Mouse (Mus musculus) lung, postnatal 0 days (tissue): ENCODE results near the gene Ptprn2. TPM values are rescaled to one million over a fixed set of nuclear protein-coding genes. Genes with fewer than 3 reads are reported as not detected.

ENCODE experiments used
- ATAC-seq: fragments of 200-750 bp; cut with Nextera tagmentation; 2 replicates; pipeline ENCODE4 v1.8.0; 2017; ENCODE audit warnings: moderate library complexity
- DNase-seq: peaks from one replicate; pipeline ENCODE4 v3.0.0-alpha.2; 2016; ENCODE audit warnings: low spot score
- H3K27ac ChIP-seq: fragments of 300-500 bp; sonication (generic); 2 replicates; pipeline ENCODE4 v1.5.1; 2014; ENCODE audit warnings: antibody characterized with exemption, mild to moderate bottlenecking, low read length, mixed read lengths
- H3K27me3 ChIP-seq: fragments of 300-500 bp; sonication (generic); replicated peaks from 2 replicates; pipeline ENCODE4 v1.6.1; 2014; ENCODE audit warnings: low read length, mixed read lengths; ENCODE audit not compliant: insufficient read depth
- H3K36me3 ChIP-seq: fragments of 300-500 bp; sonication (generic); 2 replicates; pipeline ENCODE4 v1.6.1; 2014; ENCODE audit warnings: low read length, mixed read lengths; ENCODE audit not compliant: insufficient read depth
- H3K4me1 ChIP-seq: fragments of 300-500 bp; sonication (generic); 2 replicates; pipeline ENCODE4 v1.6.1; 2014; ENCODE audit warnings: antibody characterized with exemption, low read depth, low read length, mixed read lengths; ENCODE audit not compliant: insufficient read depth
- H3K4me2 ChIP-seq: fragments of 300-500 bp; sonication (generic); replicated peaks from 2 replicates; pipeline ENCODE4 v1.6.1; 2014; ENCODE audit warnings: low read depth, mild to moderate bottlenecking, low read length, moderate library complexity, mixed read lengths
- H3K4me3 ChIP-seq: fragments of 300-500 bp; sonication (generic); 2 replicates; pipeline ENCODE4 v1.5.1; 2014; ENCODE audit warnings: low read depth, low read length
- H3K9ac ChIP-seq: fragments of 300-500 bp; sonication (generic); replicated peaks from 2 replicates; pipeline ENCODE4 v1.6.1; 2014; ENCODE audit warnings: low read depth, mild to moderate bottlenecking
- H3K9me3 ChIP-seq: fragments of 300-500 bp; sonication (generic); 2 replicates; pipeline ENCODE4 v1.6.1; 2016; ENCODE audit warnings: low read length, mixed read lengths
- CTCF ChIP-seq: IDR thresholded peaks from 2 replicates; pipeline ENCODE4 v1.5.1; 2016; ENCODE audit warnings: antibody characterized with exemption, mild to moderate bottlenecking
- EP300 ChIP-seq: IDR thresholded peaks from 2 replicates; pipeline ENCODE4 v1.6.1; 2016; ENCODE audit warnings: antibody characterized with exemption, mild to moderate bottlenecking, control low read depth
- WGBS: fragments of 180-500 bp; shearing (Covaris S2); extraction: QIAGEN DNeasy Blood & Tissue Kit; methylation state at CpG from one replicate; pipeline ENCODE4 v1.1.7; 2014; 5-methylcytosine and 5-hydroxymethylcytosine counted together
- polyA plus RNA-seq: library from polyadenylated mRNA; unstranded; fragments of >200 nt; fragmentation: Nextera tagmentation; extraction: Ambion mirVana; gene quantifications from 2 replicates; pipeline ENCODE4 v1.2.1, GENCODE M21; 2015

Gene Ptprn2
- polyA plus RNA-seq, 1 experiment from 2014 or later: 0.24 TPM

- Histone ChIP-seq H3K36me3 (no peaks in the 10 kb centered on the region), H3K4me2 (no peak overlapping the region), H3K4me3 (no peak overlapping the region), H3K9me3 (no peaks in the 10 kb centered on the region), H3K27me3 (no peaks in the 10 kb centered on the region), H3K27ac (no peak overlapping the region), H3K4me1 (no peaks in the 10 kb centered on the region; the same call in 1 of the 2 replicates), H3K9ac (no peak overlapping the region)
- DNase-seq (no peak), ATAC-seq (no peak)
- WGBS: 81% methylated on average over 5 of the region's 5 CpGs
- TF ChIP-seq EP300 (no peak), CTCF (no peak)
These were observed 542.9 kb downstream of the Ptprn2 start for GRCm38 (mm10) chr12:117028333-117028961.

GRCm38 (mm10) chr12:117033172-117033571 is 547.7 kb downstream of the Ptprn2 start:
- ATAC-seq: no peak
- Histone ChIP-seq H3K4me3 (no peak overlapping the region), H3K36me3 (no peaks in the 10 kb centered on the region), H3K4me2 (no peak overlapping the region), H3K4me1 (no peaks in the 10 kb centered on the region), H3K27me3 (no peaks in the 10 kb centered on the region), H3K27ac (no peak overlapping the region), H3K9ac (no peak overlapping the region), H3K9me3 (no peaks in the 10 kb centered on the region)
- no peak for DNase-seq
- WGBS: 91% methylated on average over 1 of the region's 1 CpGs
- TF ChIP-seq CTCF (no peak), EP300 (no peak)

- Histone ChIP-seq H3K27ac (no peak overlapping the region), H3K36me3 (no peaks in the 10 kb centered on the region), H3K27me3 (no peaks in the 10 kb centered on the region), H3K9me3 (no peaks in the 10 kb centered on the region), H3K4me3 (no peak overlapping the region), H3K9ac (no peak overlapping the region), H3K4me2 (no peak overlapping the region), H3K4me1 (no peaks in the 10 kb centered on the region)
- 85% methylated on average over 3 of the region's 3 CpGs for WGBS
- ATAC-seq (no peak), DNase-seq (no peak)
- TF ChIP-seq EP300 (no peak), CTCF (no peak)
These were observed 549.0 kb downstream of the Ptprn2 start for GRCm38 (mm10) chr12:117034506-117034905.

GRCm38 (mm10) chr12:117035243-117035642 is 549.7 kb downstream of the Ptprn2 start:
- H3K36me3 ChIP-seq: no peaks in the 10 kb centered on the region
- no peaks in the 10 kb centered on the region for H3K9me3 ChIP-seq
- H3K27ac ChIP-seq: no peak overlapping the region
- ATAC-seq (peak; percentile 70), DNase-seq (peak; percentile 75)
- 3% methylated on average over 2 of the region's 2 CpGs for WGBS
- H3K4me2 ChIP-seq: no peak overlapping the region
- H3K4me1 ChIP-seq: no peaks in the 10 kb centered on the region
- no peaks in the 10 kb centered on the region for H3K27me3 ChIP-seq
- TF ChIP-seq EP300: no peak
- peak; percentile 90 for TF ChIP-seq CTCF
- no peak overlapping the region for H3K4me3 ChIP-seq
- H3K9ac ChIP-seq: no peak overlapping the region

- H3K4me2 ChIP-seq: no peak overlapping the region
- DNase-seq: no peak
- 55% methylated on average over 3 of the region's 3 CpGs for WGBS
These were observed 553.9 kb downstream of the Ptprn2 start for GRCm38 (mm10) chr12:117039411-117039810.

GRCm38 (mm10) chr12:117041409-117041808 is 555.9 kb downstream of the Ptprn2 start:
- TF ChIP-seq EP300: no peak
- peak; percentile 46 for TF ChIP-seq CTCF
- Histone ChIP-seq H3K36me3 (no peaks in the 10 kb centered on the region), H3K4me3 (no peak overlapping the region), H3K9me3 (no peaks in the 10 kb centered on the region), H3K4me2 (no peak overlapping the region), H3K9ac (no peak overlapping the region), H3K27ac (no peak overlapping the region), H3K4me1 (no peaks in the 10 kb centered on the region), H3K27me3 (no peaks in the 10 kb centered on the region)
- ATAC-seq: no peak
- 85% methylated on average over 2 of the region's 2 CpGs for WGBS
- no peak for DNase-seq

More at GRCm38 (mm10) chr12:117039411-117039810, 553.9 kb downstream of the Ptprn2 start:
- no peak for TF ChIP-seq CTCF
- no peak for TF ChIP-seq EP300
- H3K27ac ChIP-seq: no peak overlapping the region
- H3K9me3 ChIP-seq: no peaks in the 10 kb centered on the region
- no peak overlapping the region for H3K4me3 ChIP-seq
- H3K4me1 ChIP-seq: no peaks in the 10 kb centered on the region
- ATAC-seq: no peak
- no peaks in the 10 kb centered on the region for H3K36me3 ChIP-seq
- H3K27me3 ChIP-seq: no peaks in the 10 kb centered on the region
- no peak overlapping the region for H3K9ac ChIP-seq
